Comparison of ENCODE assay signal across 8 mouse cellular contexts in genomic region chr14:77011804-77012203, GRCm38 (mm10). TPM values are rescaled to one million over a fixed set of nuclear protein-coding genes. Genes with fewer than 3 reads are reported as not detected.
DNase-seq lines count a peak whose midpoint lies in the region; ATAC-seq and TF ChIP-seq lines count a peak whose summit lies in the region.

No protein-coding gene starts in this region.

- WGBS in heart, embryonic 12.5 days: 9% methylated on average over 3 of the region's 3 CpGs
- 7% methylated on average over 3 of the region's 3 CpGs for whole genome bisulfite sequencing in bone marrow, adult 2 months
- WGBS in embryonic facial prominence, embryonic 11.5 days: 5% methylated on average over 3 of the region's 3 CpGs
- 4% methylated on average over 3 of the region's 3 CpGs for WGBS in hindbrain, embryonic 11.5 days

- no peaks in the 10 kb centered on the region for H3K9me3 ChIP-seq in heart, embryonic 12.5 days (replicated peaks)
- no peaks in the 10 kb centered on the region for H3K9me3 ChIP-seq in embryonic facial prominence, embryonic 11.5 days (replicated peaks; ENCODE audit: control insufficient read depth, low read length)
- no peaks in the 10 kb centered on the region for H3K9me3 ChIP-seq in hindbrain, embryonic 11.5 days (ENCODE audit: control insufficient read depth, low read length)

- H3K4me3 ChIP-seq in heart, embryonic 12.5 days: no peak overlapping the region
- H3K4me3 ChIP-seq in bone marrow, adult 2 months (replicated peaks; ENCODE audit: control insufficient read depth, low read depth, low read length): no peak overlapping the region
- H3K4me3 ChIP-seq in embryonic facial prominence, embryonic 11.5 days (ENCODE audit: low read depth, low read length): no peak overlapping the region
- no peak overlapping the region for H3K4me3 ChIP-seq in hindbrain, embryonic 11.5 days (ENCODE audit: low read depth, low read length)

- no peak for TF ChIP-seq POLR2A in bone marrow, adult 2 months (IDR thresholded peaks at IDR 0.05; ENCODE audit: borderline replicate concordance, control insufficient read depth, low read depth, low read length)

- H3K36me3 ChIP-seq in heart, embryonic 12.5 days: no peaks in the 10 kb centered on the region
- no peaks in the 10 kb centered on the region for H3K36me3 ChIP-seq in embryonic facial prominence, embryonic 11.5 days (replicated peaks; ENCODE audit: control insufficient read depth, insufficient read depth, low read depth, low read length)
- H3K36me3 ChIP-seq in hindbrain, embryonic 11.5 days (ENCODE audit: control insufficient read depth, insufficient read depth, low read length): no peaks in the 10 kb centered on the region

- no peak overlapping the region for H3K4me2 ChIP-seq in heart, embryonic 12.5 days
- H3K4me2 ChIP-seq in embryonic facial prominence, embryonic 11.5 days (ENCODE audit: low read depth, low read length): no peak overlapping the region
- no peak overlapping the region for H3K4me2 ChIP-seq in hindbrain, embryonic 11.5 days (replicated peaks; ENCODE audit: low read depth, low read length)

- ATAC-seq in heart, embryonic 12.5 days (ENCODE audit: insufficient number of reproducible peaks, low FRiP score): no peak
- ATAC-seq in embryonic facial prominence, embryonic 11.5 days (replicated peaks; ENCODE audit: insufficient number of reproducible peaks, low FRiP score, low TSS enrichment, low read depth): no peak; the same call in 1 of the 2 replicates
- ATAC-seq in hindbrain, embryonic 11.5 days (ENCODE audit: low FRiP score): no peak
- ATAC-seq in megakaryocyte-erythroid progenitor cell, adult 5-6 weeks (replicated peaks; ENCODE audit: low FRiP score, low TSS enrichment, poor library complexity, severe bottlenecking): peak; percentile 55; the same call in 1 of the 2 replicates

- H3K27me3 ChIP-seq in heart, embryonic 12.5 days (replicated peaks): no peaks in the 10 kb centered on the region
- no peaks in the 10 kb centered on the region for H3K27me3 ChIP-seq in embryonic facial prominence, embryonic 11.5 days (ENCODE audit: control insufficient read depth, insufficient read depth, low read length)
- H3K27me3 ChIP-seq in hindbrain, embryonic 11.5 days (ENCODE audit: control insufficient read depth, insufficient read depth, low read length): no peaks in the 10 kb centered on the region

- peak; percentile 42 for TF ChIP-seq CTCF in bone marrow, adult 2 months (IDR thresholded peaks at IDR 0.05; ENCODE audit: control insufficient read depth, insufficient read depth, low read length)

- no peaks in the 10 kb centered on the region for H3K4me1 ChIP-seq in heart, embryonic 12.5 days (replicated peaks)
- H3K4me1 ChIP-seq in bone marrow, adult 2 months (ENCODE audit: control insufficient read depth, insufficient read depth, low read length): no peaks in the 10 kb centered on the region
- no peaks in the 10 kb centered on the region for H3K4me1 ChIP-seq in embryonic facial prominence, embryonic 11.5 days (ENCODE audit: control insufficient read depth, insufficient read depth, low read length)
- H3K4me1 ChIP-seq in hindbrain, embryonic 11.5 days (replicated peaks; ENCODE audit: control insufficient read depth, insufficient read depth, low read length): no peaks in the 10 kb centered on the region

- no peak overlapping the region for H3K27ac ChIP-seq in heart, embryonic 12.5 days (ENCODE audit: poor library complexity, severe bottlenecking)
- H3K27ac ChIP-seq in bone marrow, adult 2 months (ENCODE audit: control insufficient read depth, insufficient read depth, low read depth, low read length, poor library complexity): no peak overlapping the region
- no peak overlapping the region for H3K27ac ChIP-seq in embryonic facial prominence, embryonic 11.5 days (replicated peaks; ENCODE audit: low read depth, low read length)
- H3K27ac ChIP-seq in hindbrain, embryonic 11.5 days (ENCODE audit: low read depth, low read length): no peak overlapping the region

- peak; percentile 71 to 83 for DNase-seq in heart, postnatal 10 days
- DNase-seq in embryonic facial prominence, embryonic 11.5 days (ENCODE audit: low spot score): peak; percentile 84
- peak; percentile 88 for DNase-seq in hindbrain, embryonic 11.5 days (ENCODE audit: low spot score)
- DNase-seq in layer of hippocampus, postnatal 10 days (ENCODE audit: low spot score in 2 of 2): peak; percentile 82 to 84
- DNase-seq in right cerebral cortex, postnatal 36 days (ENCODE audit: low spot score in 2 of 2): peak; percentile 44 to 61

- H3K9ac ChIP-seq in heart, embryonic 12.5 days: no peak overlapping the region
- H3K9ac ChIP-seq in embryonic facial prominence, embryonic 11.5 days (replicated peaks; ENCODE audit: low read length): no peak overlapping the region
- H3K9ac ChIP-seq in hindbrain, embryonic 11.5 days (ENCODE audit: low read depth, low read length): no peak overlapping the region

- intact Hi-C loops in heart, postnatal 10 days (cut with DNase I): loop anchor here (1.0 to 10.0 kb wide), 3 partner anchors 533 to 890 kb away; no protein-coding TSS in a partner anchor

RNA-seq across cellular contexts. Expression of gene Ccdc122, which starts 24.8 kb away (rescaled TPM):
- total RNA-seq in heart, postnatal 10 days (2021): 1 to 10 TPM in 1 of 2 experiments, under 1 TPM in 1; 0.96 to 1.4 TPM
- polyA plus RNA-seq in heart, embryonic 12.5 days (2016; fragmentation: Nextera tagmentation; extraction: Ambion mirVana): 2.0 and 2.4 TPM in 2 replicates
- 1.9 TPM in 1 of 2 replicates, not detected in the other for polyA plus RNA-seq in bone marrow, adult 2 months (2011; ENCODE audit: insufficient read depth, insufficient read length, low replicate concordance, missing spikeins)
- 1.8 and 2.7 TPM in 2 replicates for polyA plus RNA-seq in embryonic facial prominence, embryonic 11.5 days (2014; fragmentation: Nextera tagmentation; extraction: Ambion mirVana)
- 1.4 and 1.6 TPM in 2 replicates for polyA plus RNA-seq in hindbrain, embryonic 11.5 days (2014; fragmentation: Nextera tagmentation; extraction: Ambion mirVana)
- total RNA-seq in layer of hippocampus, postnatal 10 days (2021): 1 to 10 TPM; 1.4 to 1.8 TPM
- 2.5 and 4.4 TPM in 2 replicates for total RNA-seq in megakaryocyte-erythroid progenitor cell, adult 5-6 weeks (2014; fragmentation: Nextera tagmentation)
- total RNA-seq in megakaryocyte-erythroid progenitor cell, adult 5-6 weeks (2017): 6.7 and 12.6 TPM in 2 replicates

RNA-seq across cellular contexts. Expression of gene Lacc1, which starts 24.9 kb away (rescaled TPM):
- 1 to 10 TPM; 5.0 to 5.7 TPM for total RNA-seq in heart, postnatal 10 days (2021)
- 10.2 and 10.6 TPM in 2 replicates for polyA plus RNA-seq in heart, embryonic 12.5 days (2016; fragmentation: Nextera tagmentation; extraction: Ambion mirVana)
- 2.1 and 3.0 TPM in 2 replicates for polyA plus RNA-seq in bone marrow, adult 2 months (2011; ENCODE audit: insufficient read depth, insufficient read length, low replicate concordance, missing spikeins)
- polyA plus RNA-seq in embryonic facial prominence, embryonic 11.5 days (2014; fragmentation: Nextera tagmentation; extraction: Ambion mirVana): 4.7 and 5.9 TPM in 2 replicates
- polyA plus RNA-seq in hindbrain, embryonic 11.5 days (2014; fragmentation: Nextera tagmentation; extraction: Ambion mirVana): 4.3 and 4.9 TPM in 2 replicates
- total RNA-seq in layer of hippocampus, postnatal 10 days (2021): 1 to 10 TPM; 4.5 to 4.6 TPM
- 3.0 and 3.5 TPM in 2 replicates for total RNA-seq in megakaryocyte-erythroid progenitor cell, adult 5-6 weeks (2014; fragmentation: Nextera tagmentation)
- total RNA-seq in megakaryocyte-erythroid progenitor cell, adult 5-6 weeks (2017): 1.3 and 2.7 TPM in 2 replicates
